Mouse (Mus musculus) intestine, embryonic 16.5 days (tissue): ENCODE results near the gene Olfr460. TPM values are rescaled to one million over a fixed set of nuclear protein-coding genes. Genes with fewer than 3 reads are reported as not detected.
A peak's percentile ranks its signal among the peaks of the same experiment; 100 is the strongest.
"Not testable (repeated sequence)": the region's sequence is repeated elsewhere in the genome, so short reads cannot be mapped to it uniquely, and the experiment has no call there.

ENCODE experiments used
- ATAC-seq: fragments of 200-750 bp; cut with Nextera tagmentation; 2 replicates; pipeline ENCODE4 v1.8.0; 2017; ENCODE audit warnings: moderate TSS enrichment, moderate library complexity
- H3K27ac ChIP-seq: fragments of 300-500 bp; sonication (generic); 2 replicates; pipeline ENCODE4 v1.5.1; 2014; ENCODE audit warnings: mild to moderate bottlenecking, low read length
- H3K27me3 ChIP-seq: fragments of 300-500 bp; sonication (generic); replicated peaks from 2 replicates; pipeline ENCODE4 v1.6.1; 2014; ENCODE audit warnings: low read length, control low read depth, mixed read lengths; ENCODE audit not compliant: control insufficient read depth, insufficient read depth
- H3K36me3 ChIP-seq: fragments of 300-500 bp; sonication (generic); 2 replicates; pipeline ENCODE4 v1.6.1; 2014; ENCODE audit warnings: low read length, control low read depth; ENCODE audit not compliant: control insufficient read depth, insufficient read depth
- H3K4me1 ChIP-seq: fragments of 300-500 bp; sonication (generic); 2 replicates; pipeline ENCODE4 v1.6.1; 2014; ENCODE audit warnings: low read length, control low read depth, mixed read lengths; ENCODE audit not compliant: control insufficient read depth, insufficient read depth
- H3K4me2 ChIP-seq: fragments of 300-500 bp; sonication (generic); 2 replicates; pipeline ENCODE4 v1.6.1; 2014; ENCODE audit warnings: low read depth, low read length, control low read depth
- H3K4me3 ChIP-seq: fragments of 300-500 bp; sonication (generic); 2 replicates; pipeline ENCODE4 v1.5.1; 2014; ENCODE audit warnings: mild to moderate bottlenecking, low read length
- H3K9ac ChIP-seq: fragments of 300-500 bp; sonication (generic); 2 replicates; pipeline ENCODE4 v1.6.1; 2014; ENCODE audit warnings: low read depth, low read length
- H3K9me3 ChIP-seq: fragments of 300-500 bp; sonication (generic); 2 replicates; pipeline ENCODE4 v1.6.1; 2016; ENCODE audit warnings: low read length, control low read depth; ENCODE audit not compliant: control insufficient read depth
- WGBS: fragments of 180-500 bp; shearing (Covaris S2); extraction: QIAGEN DNeasy Blood & Tissue Kit; methylation state at CpG from one replicate; pipeline ENCODE4 v1.1.7; 2014; 5-methylcytosine and 5-hydroxymethylcytosine counted together
- polyA plus RNA-seq: library from polyadenylated mRNA; unstranded; fragments of >200 nt; fragmentation: Nextera tagmentation; extraction: Ambion mirVana; gene quantifications from 2 replicates; pipeline ENCODE4 v1.2.1, GENCODE M21; 2015

Gene Olfr460
- polyA plus RNA-seq, 1 experiment from 2014 or later = not detected

DNA sequence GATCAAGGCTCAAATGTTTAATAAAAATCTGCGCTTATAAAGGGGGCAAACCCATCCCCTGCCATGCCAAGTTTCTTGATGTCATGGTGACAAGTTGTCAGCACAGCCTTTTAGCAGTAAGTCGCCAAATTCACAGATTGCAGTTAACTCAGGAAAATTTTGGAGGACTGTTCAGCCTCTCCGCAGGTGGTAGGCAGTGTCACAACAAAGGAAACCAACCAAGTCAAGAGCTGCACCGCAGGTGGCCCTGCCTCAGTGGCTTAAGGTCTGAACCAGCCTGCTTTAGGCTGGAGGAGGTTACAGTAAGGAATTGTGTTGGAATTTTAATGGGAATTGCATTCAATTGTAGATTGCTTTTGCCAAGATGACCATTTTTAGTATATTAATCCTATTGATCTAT lies 29.3 kb downstream of the Olfr460 start:
- ATAC-seq, H3K36me3 ChIP-seq: not testable (repeated sequence)
- 33% methylated on average over 4 of the region's 4 CpGs for WGBS

DNA sequence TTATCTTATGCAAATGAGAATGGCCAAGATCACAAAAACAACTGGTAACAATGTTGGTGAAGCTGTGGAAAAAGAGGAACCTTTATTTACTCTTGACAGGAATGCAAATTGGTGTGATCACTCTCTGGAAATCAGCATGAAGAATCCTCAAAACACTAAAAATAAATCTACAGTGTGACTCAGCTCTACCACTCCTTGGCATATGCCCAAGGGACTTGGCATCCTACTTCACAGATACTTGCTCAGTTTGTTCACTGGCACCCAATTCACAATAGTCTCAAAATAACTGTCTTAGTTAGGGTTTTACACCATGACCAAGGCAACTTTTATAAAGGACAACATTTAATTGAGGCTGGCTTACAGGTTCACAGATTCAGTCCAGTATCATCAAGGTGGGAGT lies 38.1 kb downstream of the Olfr460 start:
- Histone ChIP-seq H3K27me3 (no peaks in the 10 kb centered on the region), H3K9me3 (no peaks in the 10 kb centered on the region), H3K9ac (no peak overlapping the region), H3K27ac (no peak overlapping the region), H3K4me1 (no peaks in the 10 kb centered on the region), H3K36me3 (no peaks in the 10 kb centered on the region), H3K4me3 (no peak overlapping the region), H3K4me2 (no peak overlapping the region)
- no peak for ATAC-seq

More for the DNA sequence above, 29.3 kb downstream of the Olfr460 start:
- not testable (repeated sequence) for H3K9ac ChIP-seq, H3K4me3 ChIP-seq, H3K4me1 ChIP-seq, H3K27ac ChIP-seq, H3K4me2 ChIP-seq, H3K27me3 ChIP-seq, H3K9me3 ChIP-seq

GRCm38 (mm10) chr6:40610244-40610643 lies 41.0 kb downstream of the Olfr460 start:
- ATAC-seq = no peak
- WGBS = 79% methylated on average over 8 of the region's 8 CpGs
- Histone ChIP-seq H3K27ac (no peak overlapping the region), H3K4me2 (no peak overlapping the region), H3K4me3 (no peak overlapping the region), H3K27me3 (no peaks in the 10 kb centered on the region), H3K9ac (no peak overlapping the region), H3K36me3 (no peaks in the 10 kb centered on the region), H3K9me3 (no peaks in the 10 kb centered on the region), H3K4me1 (no peaks in the 10 kb centered on the region)

DNA sequence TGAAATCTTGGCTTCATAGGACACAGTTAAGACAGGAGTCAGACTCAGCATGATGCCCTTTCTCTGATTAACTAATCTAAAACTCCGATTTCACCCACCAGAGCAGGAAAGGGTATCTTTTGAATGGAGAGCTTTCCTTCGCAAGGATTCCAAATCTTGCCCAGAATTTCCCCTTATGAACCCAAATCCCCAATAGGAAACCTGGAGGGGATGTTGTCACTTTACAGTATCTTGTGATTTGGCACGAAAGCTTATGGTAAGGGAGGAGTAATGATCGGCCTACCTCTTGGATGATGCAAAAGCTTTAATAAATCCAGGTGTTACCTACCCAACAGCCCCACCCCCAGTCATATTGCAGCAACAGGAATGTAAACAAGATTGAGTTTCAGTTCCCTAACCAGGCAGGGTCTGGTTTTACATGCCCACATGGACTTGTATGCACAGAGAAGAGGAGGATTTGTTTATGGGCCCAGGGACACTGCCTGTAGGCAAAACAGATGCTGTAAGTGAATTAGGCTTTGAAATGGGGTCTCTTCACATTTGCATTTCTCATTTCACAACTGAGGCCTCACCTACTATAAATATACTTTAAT lies 44.1 kb downstream of the Olfr460 start, which contains the start of gene Tas2r138:
Gene Tas2r138, minus strand, starts transcription at position 51 of the 593 bp plus-strand sequence.
- H3K4me1 ChIP-seq = no peaks in the 10 kb centered on the region
- H3K9ac ChIP-seq = no peak within 1 kb of the TSS
- no peak within 1 kb of the TSS for H3K4me3 ChIP-seq
- H3K9me3 ChIP-seq = no peaks in the 10 kb centered on the region
- no peaks in the 10 kb centered on the region for H3K36me3 ChIP-seq
- ATAC-seq = no peak
- WGBS = 85% methylated on average over 4 of the region's 4 CpGs
- no peaks in the 10 kb centered on the region for H3K27me3 ChIP-seq
- no peak within 1 kb of the TSS for H3K27ac ChIP-seq
- no peak within 1 kb of the TSS for H3K4me2 ChIP-seq

DNA sequence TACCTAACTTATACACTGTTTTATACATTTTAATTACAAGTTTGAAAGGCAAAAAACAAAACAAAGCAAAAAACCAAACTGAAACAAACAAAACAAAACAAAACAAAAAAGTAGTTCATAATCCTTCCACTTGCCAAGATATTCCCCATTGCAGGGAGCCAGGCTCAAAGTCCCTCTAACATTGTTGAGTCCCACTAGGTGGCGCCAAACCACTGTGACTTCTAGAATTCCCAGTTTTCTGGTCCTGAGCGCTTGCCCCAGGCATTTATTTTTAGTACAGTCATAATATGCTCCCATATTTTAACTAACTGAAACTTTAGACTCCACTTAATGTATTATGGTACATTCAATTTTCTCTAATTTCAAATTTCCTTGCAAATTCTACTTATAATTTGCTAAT lies 48.7 kb downstream of the Olfr460 start:
- no peak overlapping the region for H3K4me2 ChIP-seq
- peak; percentile 76 for ATAC-seq
- H3K4me1 ChIP-seq = no peaks in the 10 kb centered on the region
- H3K4me3 ChIP-seq = no peak overlapping the region
- WGBS = 5% methylated on average over 2 of the region's 2 CpGs
- H3K36me3 ChIP-seq = no peaks in the 10 kb centered on the region
- H3K9me3 ChIP-seq = no peaks in the 10 kb centered on the region
- H3K27ac ChIP-seq = no peak overlapping the region
- no peaks in the 10 kb centered on the region for H3K27me3 ChIP-seq
- H3K9ac ChIP-seq = no peak overlapping the region

Other genes starting within 250 kb of the Olfr460 start
- gene Agk, start 244.3 kb upstream of the Olfr460 start, polyA plus RNA-seq = 30.7 and 32.9 TPM in 2 replicates
- gene E330009J07Rik, start 133.4 kb upstream of the Olfr460 start, polyA plus RNA-seq = 6.0 and 6.2 TPM in 2 replicates
- gene Wee2, start 130.4 kb upstream of the Olfr460 start, polyA plus RNA-seq = 0.07 TPM in 1 of 2 replicates, not detected in the other
- 128 and 135 TPM in 2 replicates for gene Ssbp1, start 98.1 kb upstream of the Olfr460 start, polyA plus RNA-seq
- not detected in 2 replicates for gene Tas2r137, start 78.3 kb upstream of the Olfr460 start, polyA plus RNA-seq
- not detected in 2 replicates for gene Tas2r108, start 76.0 kb upstream of the Olfr460 start, polyA plus RNA-seq
- not detected in 2 replicates for gene Prss37, start 50.0 kb upstream of the Olfr460 start, polyA plus RNA-seq
- gene Olfr461, start 14.4 kb upstream of the Olfr460 start, polyA plus RNA-seq = not detected in 2 replicates
- 0.93 and 1.3 TPM in 2 replicates for gene Clec5a, start 16.3 kb downstream of the Olfr460 start, polyA plus RNA-seq
- gene Tas2r138, start 43.8 kb downstream of the Olfr460 start, polyA plus RNA-seq = not detected in 2 replicates
- 35.4 and 46.0 TPM in 2 replicates for gene Mgam, start 59.3 kb downstream of the Olfr460 start, polyA plus RNA-seq